Mouse (Mus musculus) intestine, postnatal 0 days (tissue): Measurements from ENCODE around the gene Emilin2. TPM values are rescaled to one million over a fixed set of nuclear protein-coding genes. Genes with fewer than 3 reads are reported as not detected.

ENCODE experiments used
- ATAC-seq: fragments of 200-750 bp; cut with Nextera tagmentation; 2 replicates; pipeline ENCODE4 v1.8.0; 2017; ENCODE audit warnings: mild to moderate bottlenecking, moderate TSS enrichment, moderate library complexity
- H3K27ac ChIP-seq: fragments of 300-500 bp; sonication (generic); 2 replicates; pipeline ENCODE4 v1.5.1; 2014; ENCODE audit warnings: mild to moderate bottlenecking, low read depth, low read length, moderate library complexity
- H3K27me3 ChIP-seq: fragments of 300-500 bp; sonication (generic); replicated peaks from 2 replicates; pipeline ENCODE4 v1.6.1; 2014; ENCODE audit warnings: low read length, mixed read lengths; ENCODE audit not compliant: control insufficient read depth, insufficient read depth
- H3K36me3 ChIP-seq: fragments of 300-500 bp; sonication (generic); 2 replicates; pipeline ENCODE4 v1.6.1; 2014; ENCODE audit warnings: mild to moderate bottlenecking, moderate library complexity; ENCODE audit not compliant: control insufficient read depth, insufficient read depth
- H3K4me1 ChIP-seq: fragments of 300-500 bp; sonication (generic); replicated peaks from 2 replicates; pipeline ENCODE4 v1.6.1; 2014; ENCODE audit warnings: antibody characterized with exemption, low read length, mixed read lengths; ENCODE audit not compliant: control insufficient read depth, insufficient read depth
- H3K4me2 ChIP-seq: fragments of 300-500 bp; sonication (generic); replicated peaks from 2 replicates; pipeline ENCODE4 v1.6.1; 2014; ENCODE audit warnings: low read depth, mild to moderate bottlenecking, moderate library complexity
- H3K4me3 ChIP-seq: fragments of 300-500 bp; sonication (generic); 2 replicates; pipeline ENCODE4 v1.5.1; 2014; ENCODE audit warnings: low read depth, low read length
- H3K9ac ChIP-seq: fragments of 300-500 bp; sonication (generic); 2 replicates; pipeline ENCODE4 v1.6.1; 2014; ENCODE audit warnings: mild to moderate bottlenecking, low read depth, low read length
- H3K9me3 ChIP-seq: fragments of 300-500 bp; sonication (generic); 2 replicates; pipeline ENCODE4 v1.6.1; 2016; ENCODE audit warnings: mixed run types; ENCODE audit not compliant: control insufficient read depth
- CTCF ChIP-seq: sonication (generic); IDR thresholded peaks from 2 replicates; pipeline ENCODE4 v1.5.1; 2016; ENCODE audit warnings: low read depth, mild to moderate bottlenecking, control low read depth, antibody characterized with exemption, moderate library complexity
- WGBS: fragments of 180-500 bp; shearing (Covaris S2); extraction: QIAGEN DNeasy Blood & Tissue Kit; methylation state at CpG from one replicate; pipeline ENCODE4 v1.1.7; 2014; 5-methylcytosine and 5-hydroxymethylcytosine counted together
- polyA plus RNA-seq: library from polyadenylated mRNA; unstranded; fragments of >200 nt; fragmentation: Nextera tagmentation; extraction: Ambion mirVana; gene quantifications from 2 replicates; pipeline ENCODE4 v1.2.1, GENCODE M21; 2015

Gene Emilin2
- polyA plus RNA-seq, 1 experiment from 2014 or later = 0.82 TPM

DNA sequence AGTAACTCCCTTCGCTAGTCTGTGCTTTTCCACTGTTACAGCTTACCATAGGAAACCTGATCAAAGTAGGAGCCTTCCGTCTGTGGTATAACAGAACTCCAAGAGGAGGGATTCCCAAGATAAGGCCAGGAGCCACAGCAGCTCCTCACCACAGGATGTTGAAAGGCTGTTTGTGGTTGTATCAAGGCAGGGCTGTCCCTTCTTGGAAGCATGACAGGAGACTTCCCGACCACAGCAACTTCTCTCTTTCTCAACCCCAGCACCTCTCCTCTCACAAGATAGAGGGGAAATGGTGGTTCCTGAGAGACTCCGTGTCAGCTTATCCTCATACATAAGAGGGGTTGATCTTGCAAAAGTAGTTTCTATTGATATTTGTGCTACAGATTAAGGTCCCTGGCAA, 47.0 kb downstream of the Emilin2 start:
- H3K9ac ChIP-seq = no peak overlapping the region
- H3K27me3 ChIP-seq = no peaks in the 10 kb centered on the region
- no peaks in the 10 kb centered on the region for H3K36me3 ChIP-seq
- no peaks in the 10 kb centered on the region for H3K9me3 ChIP-seq
- ATAC-seq = no peak
- no peak for TF ChIP-seq CTCF
- WGBS = 82% methylated on average over 4 of the region's 4 CpGs
- no peak overlapping the region for H3K4me2 ChIP-seq
- H3K27ac ChIP-seq = no peak overlapping the region
- no peak overlapping the region for H3K4me3 ChIP-seq
- H3K4me1 ChIP-seq = no peaks in the 10 kb centered on the region

DNA sequence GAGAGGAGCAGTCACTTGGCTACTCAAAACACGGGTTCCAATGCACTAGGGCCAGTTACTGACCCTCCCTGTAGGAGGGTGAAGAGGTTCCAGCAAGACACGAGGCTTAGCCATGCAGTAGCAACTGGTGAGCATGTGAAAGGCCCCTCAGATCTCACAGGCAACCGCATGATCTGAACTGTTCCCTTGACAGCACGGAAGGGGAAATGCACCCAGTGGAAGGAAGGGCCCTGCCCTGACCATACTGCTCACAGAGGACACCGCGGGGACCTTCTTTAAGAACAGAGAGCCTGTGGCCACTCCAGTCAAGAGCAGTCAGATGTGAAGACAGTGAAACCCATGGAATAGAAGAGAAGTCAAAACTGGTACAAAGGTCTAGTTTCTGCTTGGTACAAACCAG, 48.6 kb downstream of the Emilin2 start:
- no peaks in the 10 kb centered on the region for H3K4me1 ChIP-seq
- TF ChIP-seq CTCF = no peak
- no peaks in the 10 kb centered on the region for H3K9me3 ChIP-seq
- 80% methylated on average over 6 of the region's 6 CpGs for WGBS
- ATAC-seq = no peak
- no peak overlapping the region for H3K4me3 ChIP-seq
- H3K27me3 ChIP-seq = no peaks in the 10 kb centered on the region
- no peak overlapping the region for H3K9ac ChIP-seq
- H3K36me3 ChIP-seq = no peaks in the 10 kb centered on the region
- H3K4me2 ChIP-seq = no peak overlapping the region
- H3K27ac ChIP-seq = no peak overlapping the region

DNA sequence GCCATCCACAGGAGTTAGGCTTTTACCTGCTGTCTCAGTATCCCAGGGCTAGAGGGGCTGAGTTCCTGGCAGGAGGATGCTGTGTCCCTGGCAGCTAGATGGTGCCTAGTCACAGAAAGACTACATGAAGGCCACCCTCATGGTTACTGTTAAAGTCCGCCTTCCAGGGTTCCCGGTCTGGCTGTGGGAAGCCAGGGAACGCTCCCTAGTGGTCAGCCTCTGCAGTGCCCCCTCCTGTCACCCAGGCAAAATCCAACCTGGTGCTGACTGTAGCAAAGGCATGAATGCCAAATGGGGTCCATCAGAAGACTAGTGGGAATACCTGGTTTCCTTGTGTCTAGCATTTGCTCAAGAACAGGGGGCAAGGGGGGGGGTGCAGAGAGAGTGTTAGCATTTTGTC, 51.1 kb downstream of the Emilin2 start:
- Histone ChIP-seq H3K36me3 (no peaks in the 10 kb centered on the region), H3K9me3 (no peaks in the 10 kb centered on the region), H3K4me3 (no peak overlapping the region), H3K9ac (no peak overlapping the region), H3K27me3 (no peaks in the 10 kb centered on the region), H3K4me2 (no peak overlapping the region), H3K27ac (no peak overlapping the region), H3K4me1 (no peaks in the 10 kb centered on the region)
- peak; percentile 51 for TF ChIP-seq CTCF
- WGBS = 55% methylated on average over 3 of the region's 3 CpGs
- no peak for ATAC-seq

DNA sequence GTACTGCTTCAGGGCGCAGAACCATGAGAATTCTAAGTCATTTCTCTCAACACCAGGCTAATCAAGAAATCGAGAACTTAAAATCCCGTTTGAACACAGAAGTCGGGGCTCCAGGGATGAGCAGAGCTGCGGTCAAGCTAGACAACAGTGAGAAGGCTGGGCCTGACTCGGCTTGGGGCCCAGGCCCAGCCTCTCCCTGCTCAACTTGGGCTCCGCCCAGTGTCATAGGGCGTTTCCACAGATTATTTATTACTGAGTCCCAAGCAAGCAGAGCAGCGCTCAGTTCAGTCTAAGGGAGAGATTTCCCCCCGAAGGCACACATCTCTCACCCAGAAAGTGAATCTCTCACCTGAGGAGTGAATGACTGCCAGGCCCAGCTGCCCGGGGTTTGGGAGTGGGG, 52.1 kb downstream of the Emilin2 start:
- WGBS = 36% methylated on average over 11 of the region's 11 CpGs
- peak; percentile 67 for ATAC-seq

DNA sequence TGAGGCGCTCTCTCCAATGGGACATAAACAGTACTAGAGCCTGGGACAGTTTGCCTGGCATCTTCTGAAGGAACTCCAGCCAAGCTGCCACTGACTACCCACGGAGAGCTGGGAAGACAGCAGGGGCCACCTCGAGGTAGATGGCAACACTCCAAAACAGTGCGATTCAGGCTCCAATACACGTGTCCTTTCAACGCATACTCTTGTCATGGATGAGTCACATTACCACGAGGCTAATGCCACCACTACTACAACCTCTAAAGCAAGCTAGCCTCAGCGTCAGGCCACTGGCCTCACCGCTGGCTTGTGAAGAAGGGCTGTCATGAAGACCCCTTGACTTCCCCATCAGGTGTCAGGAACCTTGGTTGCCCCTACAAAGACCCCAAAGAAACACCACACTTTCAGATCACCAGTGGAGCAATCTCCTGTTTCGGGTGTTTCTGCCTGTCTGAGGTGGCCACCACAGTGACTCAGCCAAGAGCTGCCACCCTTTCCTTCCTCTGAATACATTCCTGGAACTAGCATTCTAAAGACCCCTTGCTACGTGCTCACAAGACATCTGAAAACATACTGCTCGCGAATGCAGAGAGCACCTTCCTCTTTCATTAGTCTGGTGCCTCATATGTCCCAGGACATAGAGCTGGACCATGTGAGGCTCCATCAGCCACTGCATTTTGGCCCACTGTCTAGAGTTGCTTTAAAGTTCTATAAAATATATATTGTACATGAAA, 54.8 kb downstream of the Emilin2 start:
- no peaks in the 10 kb centered on the region for H3K4me1 ChIP-seq
- H3K27me3 ChIP-seq = no peaks in the 10 kb centered on the region
- WGBS = 81% methylated on average over 13 of the region's 13 CpGs
- H3K4me3 ChIP-seq = no peak overlapping the region
- H3K36me3 ChIP-seq = peaks cover 3% of the 10 kb centered on the region; the same call in 1 of the 2 replicates
- no peak overlapping the region for H3K4me2 ChIP-seq
- H3K27ac ChIP-seq = no peak overlapping the region
- H3K9ac ChIP-seq = no peak overlapping the region
- H3K9me3 ChIP-seq = no peaks in the 10 kb centered on the region
- ATAC-seq = no peak
- TF ChIP-seq CTCF = no peak

More for the DNA sequence above, 52.1 kb downstream of the Emilin2 start:
- H3K27me3 ChIP-seq = no peaks in the 10 kb centered on the region
- H3K4me1 ChIP-seq = no peaks in the 10 kb centered on the region
- H3K4me3 ChIP-seq = no peak overlapping the region
- H3K9me3 ChIP-seq = no peaks in the 10 kb centered on the region
- H3K36me3 ChIP-seq = no peaks in the 10 kb centered on the region
- H3K27ac ChIP-seq = no peak overlapping the region
- peak overlapping the region; percentile 50 for H3K4me2 ChIP-seq
- no peak overlapping the region for H3K9ac ChIP-seq
- TF ChIP-seq CTCF = no peak

DNA sequence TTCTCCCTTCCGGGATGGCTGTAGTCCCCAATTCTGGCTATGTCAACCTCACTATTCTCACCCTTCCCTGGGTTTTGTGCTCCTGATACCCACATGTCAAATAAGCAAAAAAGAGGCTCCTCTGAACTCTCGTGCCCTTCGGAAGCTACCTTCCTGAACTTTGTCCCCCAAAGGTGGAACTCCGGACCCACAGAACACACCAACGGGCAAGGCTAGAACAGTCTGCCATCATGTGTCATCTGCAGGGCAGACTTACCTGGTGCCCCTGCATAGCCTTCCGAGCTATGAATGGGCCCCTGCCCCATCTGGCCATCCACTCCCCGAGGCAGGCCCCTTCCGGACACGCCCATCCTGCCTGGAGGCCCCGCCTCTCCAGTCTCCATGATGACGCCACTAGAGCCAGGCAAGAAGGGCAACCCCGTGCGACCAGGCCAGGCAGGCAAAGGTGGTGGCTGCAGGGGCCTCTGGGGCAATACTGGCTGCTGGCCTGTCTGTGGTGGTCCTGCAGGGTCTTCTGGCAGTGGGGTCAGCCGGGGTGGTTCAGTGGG, 55.6 kb downstream of the Emilin2 start:
- no peaks in the 10 kb centered on the region for H3K27me3 ChIP-seq
- no peak for ATAC-seq
- WGBS = 70% methylated on average over 14 of the region's 14 CpGs

More for the DNA sequence above, 55.6 kb downstream of the Emilin2 start:
- no peak overlapping the region for H3K27ac ChIP-seq
- no peaks in the 10 kb centered on the region for H3K4me1 ChIP-seq
- no peak overlapping the region for H3K4me3 ChIP-seq
- H3K4me2 ChIP-seq = no peak overlapping the region
- H3K36me3 ChIP-seq = peaks cover 3% of the 10 kb centered on the region; the same call in 1 of the 2 replicates
- no peak overlapping the region for H3K9ac ChIP-seq
- TF ChIP-seq CTCF = no peak
- no peaks in the 10 kb centered on the region for H3K9me3 ChIP-seq
